Mouse (Mus musculus): Measurements from ENCODE around the gene Tmem104. TPM values are rescaled to one million over a fixed set of nuclear protein-coding genes. Genes with fewer than 3 reads are reported as not detected.

The Tmem104 gene
- polyA plus RNA-seq, 1 experiment from 2014 or later: 10.3 TPM

- Histone ChIP-seq H3K9me3 (no peaks in the 10 kb centered on the region), H3K4me3 (replicated peaks) (no peak overlapping the region), H3K9ac (replicated peaks) (peak overlapping the region; percentile 23; the same call in 1 of the 2 replicates), H3K4me2 (replicated peaks) (no peak overlapping the region), H3K27ac (no peak overlapping the region), H3K27me3 (no peaks in the 10 kb centered on the region), H3K36me3 (peaks cover 48% of the 10 kb centered on the region), H3K4me1 (replicated peaks) (peaks cover 18% of the 10 kb centered on the region)
- ATAC-seq: no peak
- 77% methylated on average over 7 of the region's 7 CpGs for WGBS
Observed at GRCm38 (mm10) chr11:115209958-115210357, 22.7 kb downstream of the Tmem104 start.

GRCm38 (mm10) chr11:115212116-115212515 lies 24.8 kb downstream of the Tmem104 start:
- Histone ChIP-seq H3K9ac (replicated peaks) (no peak overlapping the region), H3K4me1 (replicated peaks) (peaks cover 19% of the 10 kb centered on the region), H3K27me3 (no peaks in the 10 kb centered on the region), H3K4me2 (replicated peaks) (no peak overlapping the region), H3K9me3 (no peaks in the 10 kb centered on the region), H3K4me3 (replicated peaks) (no peak overlapping the region), H3K27ac (no peak overlapping the region), H3K36me3 (peaks cover 39% of the 10 kb centered on the region)
- ATAC-seq: no peak
- 58% methylated on average over 13 of the region's 13 CpGs for WGBS

- Histone ChIP-seq H3K4me3 (replicated peaks) (no peak overlapping the region), H3K4me1 (replicated peaks) (peaks cover 24% of the 10 kb centered on the region), H3K36me3 (peaks cover 11% of the 10 kb centered on the region), H3K9ac (replicated peaks) (no peak overlapping the region), H3K27ac (no peak overlapping the region), H3K9me3 (no peaks in the 10 kb centered on the region), H3K4me2 (replicated peaks) (no peak overlapping the region), H3K27me3 (no peaks in the 10 kb centered on the region)
- 34% methylated on average over 5 of the region's 5 CpGs for WGBS
- no peak for ATAC-seq
Observed at GRCm38 (mm10) chr11:115215123-115215522, 27.8 kb downstream of the Tmem104 start.

GRCm38 (mm10) chr11:115217439-115218410 lies 30.4 kb downstream of the Tmem104 start:
- H3K4me2 ChIP-seq (replicated peaks): no peak overlapping the region
- no peaks in the 10 kb centered on the region for H3K9me3 ChIP-seq
- H3K9ac ChIP-seq (replicated peaks): no peak overlapping the region
- no peak overlapping the region for H3K4me3 ChIP-seq (replicated peaks)
- H3K36me3 ChIP-seq: peaks cover 11% of the 10 kb centered on the region
- 62% methylated on average over 18 of the region's 18 CpGs for WGBS
- no peak overlapping the region for H3K27ac ChIP-seq
- ATAC-seq: no peak
- H3K4me1 ChIP-seq (replicated peaks): peaks cover 24% of the 10 kb centered on the region
- H3K27me3 ChIP-seq: no peaks in the 10 kb centered on the region

- no peak overlapping the region for H3K4me3 ChIP-seq (replicated peaks)
- H3K4me2 ChIP-seq (replicated peaks): no peak overlapping the region
- H3K36me3 ChIP-seq: peaks cover 11% of the 10 kb centered on the region
- peaks cover 29% of the 10 kb centered on the region for H3K4me1 ChIP-seq (replicated peaks)
- H3K9ac ChIP-seq (replicated peaks): no peak overlapping the region
- no peaks in the 10 kb centered on the region for H3K27me3 ChIP-seq
- H3K9me3 ChIP-seq: no peaks in the 10 kb centered on the region
- no peak for ATAC-seq
- WGBS: 85% methylated on average over 9 of the region's 9 CpGs
- no peak overlapping the region for H3K27ac ChIP-seq
Observed at GRCm38 (mm10) chr11:115219263-115219662, 32.0 kb downstream of the Tmem104 start.

GRCm38 (mm10) chr11:115219685-115220084 lies 32.4 kb downstream of the Tmem104 start:
- no peaks in the 10 kb centered on the region for H3K27me3 ChIP-seq
- WGBS: 94% methylated on average over 10 of the region's 10 CpGs
- peaks cover 32% of the 10 kb centered on the region for H3K4me1 ChIP-seq (replicated peaks)

GRCm38 (mm10) chr11:115222077-115222476 lies 34.8 kb downstream of the Tmem104 start:
- Histone ChIP-seq H3K4me1 (replicated peaks) (peaks cover 55% of the 10 kb centered on the region), H3K27ac (no peak overlapping the region), H3K9ac (replicated peaks) (no peak overlapping the region), H3K4me3 (replicated peaks) (no peak overlapping the region), H3K9me3 (no peaks in the 10 kb centered on the region), H3K36me3 (no peaks in the 10 kb centered on the region), H3K27me3 (no peaks in the 10 kb centered on the region), H3K4me2 (replicated peaks) (no peak overlapping the region)
- WGBS: 64% methylated on average over 12 of the region's 12 CpGs
- no peak for ATAC-seq

More at GRCm38 (mm10) chr11:115219685-115220084, 32.4 kb downstream of the Tmem104 start:
- Histone ChIP-seq H3K27ac (no peak overlapping the region), H3K36me3 (peaks cover 11% of the 10 kb centered on the region), H3K4me3 (replicated peaks) (no peak overlapping the region), H3K9me3 (no peaks in the 10 kb centered on the region), H3K9ac (replicated peaks) (no peak overlapping the region), H3K4me2 (replicated peaks) (no peak overlapping the region)
- ATAC-seq: no peak

GRCm38 (mm10) chr11:115222570-115222969 lies 35.3 kb downstream of the Tmem104 start:
- H3K9me3 ChIP-seq: no peaks in the 10 kb centered on the region
- H3K27me3 ChIP-seq: no peaks in the 10 kb centered on the region
- H3K4me3 ChIP-seq (replicated peaks): no peak overlapping the region
- no peak overlapping the region for H3K4me2 ChIP-seq (replicated peaks)
- H3K9ac ChIP-seq (replicated peaks): no peak overlapping the region
- no peaks in the 10 kb centered on the region for H3K36me3 ChIP-seq
- 48% methylated on average over 5 of the region's 5 CpGs for WGBS
- peaks cover 55% of the 10 kb centered on the region for H3K4me1 ChIP-seq (replicated peaks)
- ATAC-seq: no peak
- H3K27ac ChIP-seq: no peak overlapping the region

- Histone ChIP-seq H3K4me3 (replicated peaks) (no peak overlapping the region), H3K9ac (replicated peaks) (no peak overlapping the region), H3K9me3 (no peaks in the 10 kb centered on the region), H3K4me1 (replicated peaks) (peaks cover 57% of the 10 kb centered on the region), H3K27me3 (no peaks in the 10 kb centered on the region), H3K4me2 (replicated peaks) (no peak overlapping the region), H3K27ac (no peak overlapping the region), H3K36me3 (no peaks in the 10 kb centered on the region)
- ATAC-seq: no peak
- 72% methylated on average over 11 of the region's 11 CpGs for WGBS
Observed at GRCm38 (mm10) chr11:115223451-115223850, 36.2 kb downstream of the Tmem104 start.

GRCm38 (mm10) chr11:115223877-115224276 lies 36.6 kb downstream of the Tmem104 start:
- no peak for ATAC-seq
- H3K36me3 ChIP-seq: no peaks in the 10 kb centered on the region
- no peak overlapping the region for H3K4me3 ChIP-seq (replicated peaks)
- WGBS: 87% methylated on average over 6 of the region's 6 CpGs
- H3K27me3 ChIP-seq: no peaks in the 10 kb centered on the region
- H3K4me1 ChIP-seq (replicated peaks): peaks cover 60% of the 10 kb centered on the region
- no peaks in the 10 kb centered on the region for H3K9me3 ChIP-seq
- H3K27ac ChIP-seq: no peak overlapping the region
- no peak overlapping the region for H3K9ac ChIP-seq (replicated peaks)
- no peak overlapping the region for H3K4me2 ChIP-seq (replicated peaks)

GRCm38 (mm10) chr11:115224889-115225288 lies 37.6 kb downstream of the Tmem104 start:
- no peak for ATAC-seq
- WGBS: 37% methylated on average over 8 of the region's 8 CpGs
- Histone ChIP-seq H3K27me3 (no peaks in the 10 kb centered on the region), H3K27ac (no peak overlapping the region), H3K4me2 (replicated peaks) (no peak overlapping the region), H3K36me3 (no peaks in the 10 kb centered on the region), H3K4me1 (replicated peaks) (peaks cover 70% of the 10 kb centered on the region), H3K9me3 (no peaks in the 10 kb centered on the region), H3K9ac (replicated peaks) (no peak overlapping the region), H3K4me3 (replicated peaks) (no peak overlapping the region)

- H3K9ac ChIP-seq (replicated peaks): no peak overlapping the region
- no peaks in the 10 kb centered on the region for H3K36me3 ChIP-seq
- no peak overlapping the region for H3K27ac ChIP-seq
- H3K9me3 ChIP-seq: no peaks in the 10 kb centered on the region
- WGBS: 53% methylated on average over 6 of the region's 6 CpGs
- peaks cover 70% of the 10 kb centered on the region for H3K4me1 ChIP-seq (replicated peaks)
- no peaks in the 10 kb centered on the region for H3K27me3 ChIP-seq
- no peak for ATAC-seq
- H3K4me2 ChIP-seq (replicated peaks): no peak overlapping the region
- H3K4me3 ChIP-seq (replicated peaks): no peak overlapping the region
Observed at GRCm38 (mm10) chr11:115225301-115225700, 38.0 kb downstream of the Tmem104 start.
